Mouse (Mus musculus) liver, postnatal 0 days (tissue): ENCODE data around the gene Fhit. TPM values are rescaled to one million over a fixed set of nuclear protein-coding genes. Genes with fewer than 3 reads are reported as not detected.
A peak's percentile ranks its signal among the peaks of the same experiment; 100 is the strongest.

Experiments used
- ATAC-seq: fragments of 200-750 bp; cut with Nextera tagmentation; 2 replicates; pipeline ENCODE4 v1.8.0; 2017; ENCODE audit warnings: mild to moderate bottlenecking, moderate library complexity
- DNase-seq: peaks from one replicate; pipeline ENCODE4 v3.0.0-alpha.2; 2016
- H3K27ac ChIP-seq: fragments of 300-500 bp; sonication (generic); 2 replicates; pipeline ENCODE4 v1.5.1; 2014; ENCODE audit warnings: antibody characterized with exemption, moderate library complexity, mild to moderate bottlenecking, low read depth
- H3K27me3 ChIP-seq: fragments of 300-500 bp; sonication (generic); 2 replicates; pipeline ENCODE4 v1.6.1; 2014; ENCODE audit warnings: low read length, control low read depth, mixed read lengths; ENCODE audit not compliant: insufficient read depth
- H3K36me3 ChIP-seq: fragments of 300-500 bp; sonication (generic); replicated peaks from 2 replicates; pipeline ENCODE4 v1.6.1; 2014; ENCODE audit warnings: mild to moderate bottlenecking, control low read depth, low read length, moderate library complexity, mixed read lengths; ENCODE audit not compliant: insufficient read depth
- H3K4me1 ChIP-seq: fragments of 300-500 bp; sonication (generic); 2 replicates; pipeline ENCODE4 v1.6.1; 2014; ENCODE audit warnings: antibody characterized with exemption, mild to moderate bottlenecking, control low read depth; ENCODE audit not compliant: insufficient read depth
- H3K4me2 ChIP-seq: fragments of 300-500 bp; sonication (generic); 2 replicates; pipeline ENCODE4 v1.6.1; 2014; ENCODE audit warnings: low read depth, mild to moderate bottlenecking, low read length, moderate library complexity, mixed read lengths
- H3K4me3 ChIP-seq: fragments of 300-500 bp; sonication (generic); 2 replicates; pipeline ENCODE4 v1.5.1; 2014; ENCODE audit warnings: low read depth, low read length
- H3K9ac ChIP-seq: fragments of 300-500 bp; sonication (generic); replicated peaks from 2 replicates; pipeline ENCODE4 v1.6.1; 2014; ENCODE audit warnings: mild to moderate bottlenecking, moderate library complexity
- H3K9me3 ChIP-seq: fragments of 300-500 bp; sonication (generic); 2 replicates; pipeline ENCODE4 v1.6.1; 2016; ENCODE audit warnings: mild to moderate bottlenecking, control low read depth, low read length, mixed read lengths
- CTCF ChIP-seq: sonication (generic); IDR thresholded peaks from 2 replicates; pipeline ENCODE4 v1.5.1; 2016; ENCODE audit warnings: antibody characterized with exemption, low read depth
- EP300 ChIP-seq: IDR thresholded peaks from 2 replicates; pipeline ENCODE4 v1.6.1; 2016; ENCODE audit warnings: antibody characterized with exemption, low read depth, mild to moderate bottlenecking
- WGBS: fragments of 180-500 bp; shearing (Covaris S2); extraction: QIAGEN DNeasy Blood & Tissue Kit; methylation state at CpG from one replicate; pipeline ENCODE4 v1.1.7; 2014; ENCODE audit not compliant: insufficient replicate concordance; 5-methylcytosine and 5-hydroxymethylcytosine counted together
- polyA plus RNA-seq: library from polyadenylated mRNA; unstranded; fragments of >200 nt; fragmentation: Nextera tagmentation; extraction: Ambion mirVana; gene quantifications from 2 replicates; pipeline ENCODE4 v1.2.1, GENCODE M21; 2015

The Fhit gene
- polyA plus RNA-seq, 1 experiment from 2014 or later, result 8.1 TPM

- H3K4me2 ChIP-seq, result no peak overlapping the region
- no peak for TF ChIP-seq EP300
- TF ChIP-seq CTCF, result no peak
Measured at GRCm38 (mm10) chr14:9600271-9600670, 1561.6 kb downstream of the Fhit start.

GRCm38 (mm10) chr14:9597460-9597977 lies 1564.3 kb downstream of the Fhit start:
- no peaks in the 10 kb centered on the region for H3K36me3 ChIP-seq
- 67% methylated on average over 5 of the region's 5 CpGs for WGBS
- H3K27me3 ChIP-seq, result no peaks in the 10 kb centered on the region

More at GRCm38 (mm10) chr14:9600271-9600670, 1561.6 kb downstream of the Fhit start:
- Histone ChIP-seq H3K36me3 (no peaks in the 10 kb centered on the region), H3K9ac (no peak overlapping the region), H3K9me3 (no peaks in the 10 kb centered on the region), H3K27ac (no peak overlapping the region), H3K4me1 (no peaks in the 10 kb centered on the region), H3K27me3 (no peaks in the 10 kb centered on the region), H3K4me3 (no peak overlapping the region)
- ATAC-seq, result no peak
- DNase-seq, result no peak

DNA sequence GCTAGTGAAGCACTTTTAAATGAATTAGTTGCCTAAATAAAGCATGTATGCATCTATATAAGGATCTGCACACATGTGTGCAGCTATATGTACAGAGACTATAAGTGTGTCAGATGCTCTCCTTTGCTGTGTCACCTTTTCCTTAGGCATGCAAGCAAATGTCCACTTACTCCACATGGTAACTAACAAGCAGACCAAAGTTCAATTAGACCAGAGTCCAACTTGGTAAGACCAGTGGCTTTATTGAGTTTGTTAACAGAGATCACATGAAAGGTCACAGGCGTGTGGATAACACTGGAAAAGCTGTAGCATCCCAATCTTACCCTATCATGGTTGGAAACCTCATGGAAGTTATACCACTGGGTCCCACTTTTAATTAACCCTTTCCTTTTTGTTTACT lies 1572.7 kb downstream of the Fhit start:
- 54% methylated on average over 1 of the region's 1 CpGs for WGBS
- no peak for DNase-seq

More at GRCm38 (mm10) chr14:9597460-9597977, 1564.3 kb downstream of the Fhit start:
- DNase-seq (no peak), ATAC-seq (no peak)
- Histone ChIP-seq H3K4me1 (no peaks in the 10 kb centered on the region), H3K4me3 (no peak overlapping the region), H3K27ac (no peak overlapping the region), H3K9ac (no peak overlapping the region), H3K9me3 (no peaks in the 10 kb centered on the region), H3K4me2 (no peak overlapping the region)
- no peak for TF ChIP-seq EP300
- no peak for TF ChIP-seq CTCF

DNA sequence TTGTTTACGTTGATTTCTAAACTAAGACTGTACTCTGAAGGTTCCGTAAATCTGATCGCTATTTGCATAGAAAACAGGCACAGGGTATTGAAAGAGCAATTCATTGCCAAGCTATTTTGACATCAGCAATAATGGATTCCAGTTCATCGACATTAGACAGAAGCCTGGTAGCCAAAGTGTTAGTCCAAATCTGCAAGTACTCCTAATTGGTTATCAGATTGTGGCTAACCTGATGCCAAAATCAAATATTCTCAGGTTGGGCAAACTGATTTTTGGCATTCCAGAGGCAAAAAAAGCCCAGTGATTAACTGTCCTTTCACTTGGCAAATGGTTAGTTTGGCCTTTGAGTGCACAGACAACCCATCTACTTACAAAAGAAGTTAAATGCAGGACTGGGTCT lies 1573.9 kb downstream of the Fhit start:
- H3K9me3 ChIP-seq, result no peaks in the 10 kb centered on the region
- H3K27ac ChIP-seq, result no peak overlapping the region
- TF ChIP-seq CTCF (no peak), EP300 (no peak)
- H3K27me3 ChIP-seq, result no peaks in the 10 kb centered on the region
- no peak for DNase-seq
- H3K36me3 ChIP-seq, result no peaks in the 10 kb centered on the region
- ATAC-seq, result no peak
- H3K9ac ChIP-seq, result no peak overlapping the region
- WGBS, result 78% methylated on average over 4 of the region's 4 CpGs
- no peaks in the 10 kb centered on the region for H3K4me1 ChIP-seq
- no peak overlapping the region for H3K4me3 ChIP-seq
- H3K4me2 ChIP-seq, result no peak overlapping the region

More for the DNA sequence above, 1572.7 kb downstream of the Fhit start:
- H3K9me3 ChIP-seq, result no peaks in the 10 kb centered on the region
- no peaks in the 10 kb centered on the region for H3K4me1 ChIP-seq
- no peak overlapping the region for H3K9ac ChIP-seq
- no peak for ATAC-seq
- H3K4me3 ChIP-seq, result no peak overlapping the region
- H3K4me2 ChIP-seq, result no peak overlapping the region
- no peaks in the 10 kb centered on the region for H3K27me3 ChIP-seq
- TF ChIP-seq EP300, result no peak
- no peak for TF ChIP-seq CTCF
- H3K36me3 ChIP-seq, result no peaks in the 10 kb centered on the region
- no peak overlapping the region for H3K27ac ChIP-seq

DNA sequence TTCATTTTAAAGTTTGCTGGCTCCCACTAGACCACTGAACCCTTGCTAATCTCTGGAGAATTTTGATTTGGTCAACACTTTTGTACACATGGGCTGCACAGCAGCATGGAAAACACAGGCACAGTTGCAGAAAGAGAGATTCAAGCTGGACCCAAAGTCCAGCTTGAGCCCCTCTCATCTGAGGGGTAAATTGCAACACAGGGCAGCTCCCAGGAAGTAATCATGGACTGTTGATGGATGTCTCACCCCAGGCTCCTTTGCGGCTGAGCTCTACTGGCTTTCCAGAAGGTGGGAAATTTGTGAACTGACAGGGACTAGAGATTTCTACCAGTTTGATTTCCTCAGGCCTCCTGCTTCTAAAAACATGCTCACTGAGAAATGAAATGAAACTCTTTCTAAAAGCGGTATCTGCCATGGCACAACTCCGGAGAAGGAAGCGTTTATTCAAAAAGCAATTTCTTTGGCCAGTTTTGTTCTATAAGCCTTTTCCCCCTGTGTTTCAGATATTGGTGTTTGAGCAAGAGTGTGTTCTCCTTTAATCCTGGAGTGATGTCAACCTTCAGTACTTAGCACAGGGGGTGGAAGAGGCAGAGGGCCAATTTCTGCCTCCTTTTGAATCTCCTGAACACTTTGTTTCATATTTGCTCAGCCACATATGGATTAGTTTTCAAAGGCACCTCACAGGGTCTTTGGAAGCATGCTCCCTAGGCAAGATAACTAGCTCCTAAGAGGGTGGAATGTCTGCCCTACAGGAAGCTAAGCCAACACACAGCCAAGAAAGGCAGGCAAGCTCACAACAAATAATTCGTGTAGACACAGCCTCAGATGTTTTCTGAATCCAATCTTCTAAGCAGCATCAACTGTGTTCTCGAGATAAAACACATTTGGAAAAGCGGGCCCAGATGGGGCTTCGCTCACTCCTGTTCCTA lies 1578.3 kb downstream of the Fhit start:
- 75% methylated on average over 8 of the region's 8 CpGs for WGBS
- H3K27me3 ChIP-seq, result no peaks in the 10 kb centered on the region
- no peak overlapping the region for H3K4me2 ChIP-seq
- no peak overlapping the region for H3K9ac ChIP-seq
- no peaks in the 10 kb centered on the region for H3K4me1 ChIP-seq
- DNase-seq (no peak), ATAC-seq (peak; percentile 64; the same call in 1 of the 2 replicates)
- H3K4me3 ChIP-seq, result no peak overlapping the region
- H3K27ac ChIP-seq, result no peak overlapping the region
- TF ChIP-seq CTCF (no peak), EP300 (no peak)
- H3K9me3 ChIP-seq, result no peaks in the 10 kb centered on the region
- H3K36me3 ChIP-seq, result no peaks in the 10 kb centered on the region

DNA sequence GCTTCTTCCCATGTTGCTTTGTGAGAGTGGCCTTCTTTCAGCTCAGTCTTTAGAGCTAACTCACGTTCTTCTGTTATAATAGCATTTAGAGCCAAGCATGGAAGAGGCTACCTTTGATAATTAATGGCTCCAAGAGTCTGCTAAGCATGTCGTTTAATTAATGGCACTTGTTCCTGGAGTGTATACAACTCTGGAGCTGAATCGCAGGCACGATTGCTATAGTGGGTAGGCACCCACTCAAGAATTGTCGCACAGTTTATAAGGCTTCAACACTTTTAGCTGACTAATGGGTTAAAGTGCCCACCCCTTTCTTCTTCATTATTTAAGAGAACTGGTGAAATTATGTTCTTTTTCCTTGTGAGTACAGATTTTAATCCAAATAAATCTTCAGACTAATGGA lies 1605.5 kb downstream of the Fhit start:
- H3K36me3 ChIP-seq, result no peaks in the 10 kb centered on the region
- TF ChIP-seq CTCF (no peak), EP300 (no peak)
- H3K27ac ChIP-seq, result no peak overlapping the region
- DNase-seq (no peak), ATAC-seq (no peak)
- no peak overlapping the region for H3K9ac ChIP-seq
- no peaks in the 10 kb centered on the region for H3K27me3 ChIP-seq
- no peaks in the 10 kb centered on the region for H3K9me3 ChIP-seq
- H3K4me2 ChIP-seq, result no peak overlapping the region
- H3K4me3 ChIP-seq, result no peak overlapping the region
- H3K4me1 ChIP-seq, result no peaks in the 10 kb centered on the region
- WGBS, result 69% methylated on average over 5 of the region's 5 CpGs
